Mouse (Mus musculus): ENCODE results near the gene Napsa.

GRCm38 (mm10) chr7:44615309-44615708 is 43.1 kb downstream of the Napsa start:
- TF ChIP-seq GATA1 (IDR thresholded peaks at IDR 0.05; ENCODE audit: borderline replicate concordance, low read length), result no peak
- no peak for TF ChIP-seq FLI1 (IDR thresholded peaks at IDR 0.05; ENCODE audit: low read length)
